Mouse (Mus musculus) ES-E14 (cell line): ENCODE results near the gene Mff. TPM values are rescaled to one million over a fixed set of nuclear protein-coding genes. Genes with fewer than 3 reads are reported as not detected.
A peak's percentile ranks its signal among the peaks of the same experiment; 100 is the strongest.

Experiments
- DNase-seq: peaks from one replicate; pipeline ENCODE4 v3.0.0-alpha.2; 2013; ENCODE audit warnings: low read depth, low spot score
- H3K27ac ChIP-seq: 2 replicates; pipeline ENCODE4 v1.5.1; 2012; ENCODE audit warnings: low read depth, mild to moderate bottlenecking, low read length, moderate library complexity, mixed read lengths; ENCODE audit not compliant: poor library complexity, insufficient read depth, severe bottlenecking
- H3K36me3 ChIP-seq: 2 replicates; pipeline ENCODE4 v1.6.1; 2012; ENCODE audit warnings: mild to moderate bottlenecking, low read length, moderate library complexity, mixed read lengths; ENCODE audit not compliant: control insufficient read depth, poor library complexity, insufficient read depth, severe bottlenecking
- H3K4me1 ChIP-seq, 2 experiments: fragments of 150-350 bp in 1 of 2; sonication (generic) in 1 of 2; 2 replicates each; pipeline ENCODE4 v1.6.1; 2012; ENCODE audit warnings: low read length in 2 of 2, mild to moderate bottlenecking in 1 of 2, mixed read lengths in 1 of 2; ENCODE audit not compliant: control insufficient read depth in 2 of 2, insufficient read depth in 2 of 2, poor library complexity in 1 of 2
- H3K4me3 ChIP-seq, 2 experiments: fragments of 150-350 bp in 1 of 2; sonication (generic) in 1 of 2; 2 replicates each; pipeline ENCODE4 v1.5.1; 2012; ENCODE audit warnings: low read length in 2 of 2, low read depth in 1 of 2, mild to moderate bottlenecking in 1 of 2, mixed read lengths in 1 of 2; ENCODE audit not compliant: insufficient read depth in 1 of 2, poor library complexity in 1 of 2, severe bottlenecking in 1 of 2
- H3K9ac ChIP-seq: 2 replicates; pipeline ENCODE4 v1.6.1; 2012; ENCODE audit warnings: low read depth, mild to moderate bottlenecking, low read length, mixed read lengths; ENCODE audit not compliant: poor library complexity, insufficient read depth, severe bottlenecking
- H3K9me3 ChIP-seq: fragments of 150-350 bp; sonication (generic); 2 replicates; pipeline ENCODE4 v1.6.1; 2012; ENCODE audit warnings: low read depth, mild to moderate bottlenecking, low read length; ENCODE audit not compliant: control insufficient read depth, insufficient read depth
- CHD2 ChIP-seq: IDR thresholded peaks from 2 replicates; pipeline ENCODE4 v1.6.1; 2014; ENCODE audit warnings: mild to moderate bottlenecking, low read depth, low read length, inconsistent platforms
- HCFC1 ChIP-seq: IDR thresholded peaks from 2 replicates; pipeline ENCODE4 v1.6.1; 2012; ENCODE audit warnings: low read length, inconsistent platforms, borderline replicate concordance; ENCODE audit not compliant: insufficient read depth
- MAFK ChIP-seq: IDR thresholded peaks from 2 replicates; pipeline ENCODE4 v1.6.1; 2014; ENCODE audit warnings: mild to moderate bottlenecking, low read depth, low read length, inconsistent platforms; ENCODE audit not compliant: insufficient read depth
- ZC3H11A ChIP-seq: IDR thresholded peaks from 2 replicates; pipeline ENCODE4 v1.6.1; 2012; ENCODE audit warnings: low read depth, mild to moderate bottlenecking, inconsistent platforms, low read length, borderline replicate concordance
- ZNF384 ChIP-seq: IDR thresholded peaks from 2 replicates; pipeline ENCODE4 v1.6.1; 2012; ENCODE audit warnings: low read depth, low read length, inconsistent platforms
- in situ Hi-C, 2 experiments: fragments of 600-800 bp; cut with MboI; formaldehyde crosslinking; loops; one replicate each; pipeline ENCODE4 v1.15.1; 2025; ENCODE audit warnings: low sequenced_read_pairs in 2 of 2, inconsistent platforms in 1 of 2; ENCODE audit not compliant: unreplicated experiment in 2 of 2
- total RNA-seq: library from RNA; depleted of rRNA; stranded (reverse); fragments of 300-350 nt; gene quantifications from 2 replicates; pipeline ENCODE4 v1.2.3, GENCODE M21; 2012

Gene Mff
- total RNA-seq, 1 experiment, result 70.4 TPM

DNA sequence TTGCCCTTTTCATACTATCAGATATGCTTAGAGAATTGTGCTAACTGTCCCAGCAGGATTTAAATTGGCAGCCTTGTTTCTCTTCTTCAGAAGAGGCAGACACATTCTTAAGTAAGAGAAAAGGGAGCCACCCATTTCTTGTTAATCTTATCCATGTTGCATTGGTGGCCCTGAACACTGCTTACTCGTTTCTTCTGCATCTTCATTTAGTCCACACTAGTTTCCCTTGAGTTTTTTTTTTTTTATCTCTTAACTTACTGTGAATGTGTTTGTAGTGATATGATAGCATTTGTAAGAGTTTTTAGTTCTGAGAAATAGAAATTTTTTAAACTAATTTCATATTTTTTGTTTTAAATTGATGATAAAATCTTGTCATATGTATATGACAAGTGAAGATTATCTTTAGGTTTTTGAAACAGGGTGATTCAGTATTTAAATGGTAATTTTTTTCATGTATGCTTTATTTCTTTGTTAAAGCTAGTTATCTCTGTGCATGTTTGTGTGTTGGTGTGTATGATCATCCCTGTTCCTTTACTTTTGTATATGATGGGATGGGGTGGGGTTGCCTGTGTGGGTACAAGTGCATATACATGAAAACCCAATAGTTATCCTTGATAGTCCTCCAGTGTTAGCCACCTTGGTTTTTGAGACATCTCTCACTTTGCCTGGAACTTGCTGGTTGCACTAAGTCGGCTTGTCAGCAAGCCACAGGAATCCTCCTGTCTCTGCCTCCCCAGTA is 23.2 kb downstream of the Mff start:
- in situ Hi-C loops, result no loop called here
- no peaks in the 10 kb centered on the region for H3K9me3 ChIP-seq
- H3K27ac ChIP-seq, result no peak overlapping the region
- no peak overlapping the region for H3K4me3 ChIP-seq
- no peak for TF ChIP-seq ZNF384
- no peak for TF ChIP-seq MAFK
- no peak for TF ChIP-seq ZC3H11A
- no peak for TF ChIP-seq HCFC1
- no peak for TF ChIP-seq CHD2
- H3K36me3 ChIP-seq, result no peaks in the 10 kb centered on the region; the same call in 1 of the 2 replicates
- DNase-seq, result no peak
- no peaks in the 10 kb centered on the region for H3K4me1 ChIP-seq
- H3K9ac ChIP-seq, result no peak overlapping the region

DNA sequence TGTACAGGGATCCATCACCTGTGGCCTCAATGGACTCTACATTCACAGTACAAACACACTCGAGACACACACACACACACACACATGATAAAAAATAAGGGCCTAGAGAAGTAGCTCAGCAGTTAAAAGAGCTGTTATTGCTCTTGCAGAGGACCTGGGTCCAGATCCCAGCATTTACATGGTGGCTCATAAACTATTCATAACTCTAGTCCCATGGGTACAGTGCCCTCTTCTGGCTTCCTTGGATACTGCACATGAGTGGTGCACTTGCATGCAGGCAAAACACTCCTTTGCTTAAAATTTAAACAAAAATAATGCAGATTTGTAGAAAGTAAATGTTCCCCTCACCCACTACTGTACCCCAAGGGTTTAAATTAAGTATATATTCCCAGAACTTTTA is 34.8 kb downstream of the Mff start:
- peak; percentile 21 for DNase-seq
- no peak overlapping the region for H3K4me3 ChIP-seq
- no peaks in the 10 kb centered on the region for H3K4me1 ChIP-seq
- H3K36me3 ChIP-seq, result no peaks in the 10 kb centered on the region; the same call in 1 of the 2 replicates
- H3K9ac ChIP-seq, result no peak overlapping the region
- in situ Hi-C loops, result no loop called here
- TF ChIP-seq ZNF384, result no peak
- TF ChIP-seq HCFC1, result no peak
- TF ChIP-seq CHD2, result no peak
- no peak for TF ChIP-seq MAFK
- TF ChIP-seq ZC3H11A, result no peak
- H3K9me3 ChIP-seq, result no peaks in the 10 kb centered on the region
- H3K27ac ChIP-seq, result no peak overlapping the region

DNA sequence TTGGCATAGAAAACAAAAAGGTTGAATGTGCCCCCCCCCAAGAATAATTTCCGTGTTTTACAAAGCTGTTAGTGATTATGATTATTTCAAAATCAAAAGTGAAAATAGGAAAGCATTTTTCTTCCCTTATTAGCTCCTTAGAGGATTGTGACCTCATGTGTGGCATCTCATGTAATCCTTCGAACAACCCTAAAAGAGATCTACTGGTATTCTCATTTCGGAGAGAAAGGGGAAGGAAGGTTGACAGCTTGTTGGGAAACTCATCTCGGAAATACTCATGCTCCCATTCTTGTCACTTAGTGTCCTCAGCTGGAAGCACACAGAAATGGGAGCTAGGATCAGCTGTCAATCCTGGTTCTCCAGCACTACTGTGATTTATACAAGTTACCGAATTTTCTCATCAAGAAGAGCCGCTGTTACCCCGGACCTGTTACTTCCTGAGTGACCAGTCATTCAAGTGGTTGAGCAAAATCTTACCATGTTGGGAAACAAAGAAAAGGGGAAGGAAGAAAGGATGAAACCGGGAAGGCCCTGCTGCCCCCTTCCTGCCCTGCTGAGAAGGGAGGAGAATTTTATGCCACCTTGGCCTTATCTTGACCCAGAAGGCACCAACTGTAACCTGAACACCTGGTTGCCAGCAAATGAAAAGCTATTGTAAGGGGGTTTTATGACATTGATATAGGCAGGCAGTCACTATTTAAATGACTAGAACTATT is 36.9 kb downstream of the Mff start:
- no peak for TF ChIP-seq ZC3H11A
- TF ChIP-seq CHD2, result no peak
- no peak for TF ChIP-seq HCFC1
- no peak for TF ChIP-seq ZNF384
- TF ChIP-seq MAFK, result no peak

DNA sequence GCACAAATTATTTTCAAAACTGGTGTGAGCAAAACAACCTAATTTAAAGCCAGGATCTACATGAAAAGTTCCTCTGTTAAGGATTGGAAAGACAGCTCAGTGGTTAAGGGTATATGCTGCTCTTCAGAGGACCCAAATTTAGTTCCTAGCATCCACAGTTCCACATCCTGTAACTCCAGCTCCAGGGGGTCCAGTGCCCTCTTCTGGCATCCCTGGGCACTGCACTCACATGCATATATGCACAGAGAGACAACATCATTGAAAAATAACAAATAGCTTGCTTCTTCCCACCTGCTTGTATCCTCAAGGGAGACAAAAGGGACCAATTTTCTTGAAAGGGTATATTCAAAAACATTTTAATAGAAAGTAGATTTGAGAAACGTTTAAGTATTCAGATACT is 37.6 kb downstream of the Mff start:
- H3K4me3 ChIP-seq, result no peak overlapping the region
- no peak for TF ChIP-seq HCFC1
- TF ChIP-seq ZC3H11A, result peak; percentile 49; the same call in 1 of the 2 replicates
- no peak for DNase-seq
- no peaks in the 10 kb centered on the region for H3K9me3 ChIP-seq
- no peak overlapping the region for H3K9ac ChIP-seq
- H3K36me3 ChIP-seq, result no peaks in the 10 kb centered on the region
- in situ Hi-C loops, result loop anchor here in 1 of 2 experiments (10.0 kb wide), 1 partner anchor 207 kb away; no protein-coding TSS in a partner anchor
- no peaks in the 10 kb centered on the region for H3K4me1 ChIP-seq
- H3K27ac ChIP-seq, result no peak overlapping the region

More for the DNA sequence above, 36.9 kb downstream of the Mff start:
- no peak overlapping the region for H3K9ac ChIP-seq
- H3K9me3 ChIP-seq, result no peaks in the 10 kb centered on the region
- no peak overlapping the region for H3K4me3 ChIP-seq
- H3K36me3 ChIP-seq, result no peaks in the 10 kb centered on the region
- DNase-seq, result no peak
- in situ Hi-C loops, result loop anchor here in 1 of 2 experiments (10.0 kb wide), 1 partner anchor 207 kb away; no protein-coding TSS in a partner anchor
- H3K27ac ChIP-seq, result no peak overlapping the region
- H3K4me1 ChIP-seq, result no peaks in the 10 kb centered on the region
